Mouse (Mus musculus) small intestine, adult 2 months (tissue): ENCODE results near the gene Upk1a. TPM values are rescaled to one million over a fixed set of nuclear protein-coding genes. Genes with fewer than 3 reads are reported as not detected.

ENCODE experiments used
- H3K27ac ChIP-seq: fragments of 200-500 bp; 2 replicates; pipeline ENCODE4 v1.5.1; 2012; ENCODE audit warnings: low read depth, low read length, control low read depth, inconsistent platforms; ENCODE audit not compliant: insufficient read depth
- H3K27me3 ChIP-seq: fragments of 200-500 bp; 2 replicates; pipeline ENCODE4 v1.6.1; 2012; ENCODE audit warnings: mild to moderate bottlenecking, moderate library complexity, low read length, inconsistent platforms; ENCODE audit not compliant: control insufficient read depth, insufficient read depth
- H3K36me3 ChIP-seq: fragments of 200-500 bp; 2 replicates; pipeline ENCODE4 v1.6.1; 2012; ENCODE audit warnings: mild to moderate bottlenecking, low read length, control low read depth, inconsistent platforms; ENCODE audit not compliant: control insufficient read depth, insufficient read depth
- H3K4me1 ChIP-seq: fragments of 200-500 bp; 2 replicates; pipeline ENCODE4 v1.6.1; 2012; ENCODE audit warnings: low read length, inconsistent platforms, mixed read lengths; ENCODE audit not compliant: control insufficient read depth, insufficient read depth, insufficient read length
- H3K4me3 ChIP-seq: fragments of 200-500 bp; 2 replicates; pipeline ENCODE4 v1.5.1; 2012; ENCODE audit warnings: low read depth, mild to moderate bottlenecking, control low read depth, inconsistent platforms, low read length, moderate library complexity
- CTCF ChIP-seq: fragments of 200-500 bp; IDR thresholded peaks from 2 replicates; pipeline ENCODE4 v1.5.1; 2012; ENCODE audit warnings: low read depth, mild to moderate bottlenecking, control low read depth, inconsistent platforms, low read length, moderate library complexity, mixed read lengths; ENCODE audit not compliant: insufficient replicate concordance, insufficient read length; ENCODE audit errors: extremely low read depth
- POLR2A ChIP-seq: fragments of 200-500 bp; IDR thresholded peaks from 2 replicates; pipeline ENCODE4 v1.6.1; 2012; ENCODE audit warnings: low read depth, mild to moderate bottlenecking, control low read depth, inconsistent platforms, low read length, moderate library complexity
- WGBS: fragments of 180-500 bp; shearing (Covaris S2); methylation state at CpG from one replicate; pipeline ENCODE4 v1.1.7; 2018; 5-methylcytosine and 5-hydroxymethylcytosine counted together
- polyA plus RNA-seq: library from polyadenylated mRNA; depleted of rRNA; stranded (reverse); fragments of >200 nt; gene quantifications from 2 replicates; pipeline ENCODE4 v1.2.3, GENCODE M21; 2012

The Upk1a gene
- polyA plus RNA-seq, 1 experiment, result 8.2 TPM

DNA sequence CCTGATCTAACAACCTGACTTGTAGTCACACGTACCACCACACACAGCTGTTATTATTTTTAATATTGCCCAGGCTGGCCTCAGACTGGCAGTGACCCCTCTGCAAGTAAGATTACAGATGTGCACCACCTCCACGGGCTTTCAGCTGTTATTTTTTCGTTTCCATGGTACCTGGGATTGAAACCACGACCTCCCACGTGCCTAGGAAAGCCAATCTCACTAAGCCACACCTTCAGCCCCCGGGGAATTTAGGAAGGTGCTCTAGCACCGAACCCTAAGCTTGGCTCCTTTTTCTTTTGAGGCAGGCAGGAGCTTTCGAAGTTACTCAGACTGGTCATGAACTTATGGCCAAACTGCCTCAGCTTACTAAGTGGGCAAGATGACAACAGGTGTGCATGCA is 8.2 kb downstream of the Upk1a start:
- no peak overlapping the region for H3K27ac ChIP-seq
- H3K4me3 ChIP-seq, result no peak overlapping the region
- peaks cover 18% of the 10 kb centered on the region for H3K4me1 ChIP-seq
- no peaks in the 10 kb centered on the region for H3K36me3 ChIP-seq
- WGBS, result 70% methylated on average over 8 of the region's 8 CpGs
- no peaks in the 10 kb centered on the region for H3K27me3 ChIP-seq
- TF ChIP-seq POLR2A (no peak), CTCF (no peak)

DNA sequence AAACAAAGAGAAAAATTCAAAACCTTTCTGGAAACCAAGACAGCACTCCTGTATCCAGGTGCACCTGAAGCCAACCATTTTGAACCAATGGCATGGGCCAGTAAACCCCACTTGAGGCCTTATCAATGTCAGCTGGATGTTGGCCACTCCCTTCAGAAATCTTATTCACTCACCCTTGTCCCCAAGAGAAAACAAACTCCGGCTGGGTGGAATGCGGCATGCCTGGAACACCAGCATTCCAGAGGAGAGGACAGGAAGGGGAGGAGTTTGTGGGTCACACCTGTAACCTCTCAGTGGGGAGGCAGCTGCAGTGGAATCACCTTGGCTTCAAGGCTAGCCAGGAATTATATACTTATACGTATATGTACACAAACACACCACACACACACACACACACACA is 10.1 kb downstream of the Upk1a start:
- WGBS, result 16% methylated on average over 3 of the region's 3 CpGs
- TF ChIP-seq POLR2A (no peak), CTCF (no peak)
- peak overlapping the region; percentile 52 for H3K27ac ChIP-seq

GRCm38 (mm10) chr7:30600651-30601050 is 12.0 kb downstream of the Upk1a start:
- Histone ChIP-seq H3K4me3 (no peak overlapping the region), H3K36me3 (no peaks in the 10 kb centered on the region), H3K27ac (peak overlapping the region; percentile 32), H3K27me3 (no peaks in the 10 kb centered on the region), H3K4me1 (peaks cover 13% of the 10 kb centered on the region; the same call in 1 of the 2 replicates)
- TF ChIP-seq POLR2A (no peak), CTCF (no peak)
- 41% methylated on average over 7 of the region's 7 CpGs for WGBS

More for the DNA sequence above, 10.1 kb downstream of the Upk1a start:
- Histone ChIP-seq H3K27me3 (no peaks in the 10 kb centered on the region), H3K4me1 (peaks cover 16% of the 10 kb centered on the region), H3K4me3 (no peak overlapping the region), H3K36me3 (no peaks in the 10 kb centered on the region)

DNA sequence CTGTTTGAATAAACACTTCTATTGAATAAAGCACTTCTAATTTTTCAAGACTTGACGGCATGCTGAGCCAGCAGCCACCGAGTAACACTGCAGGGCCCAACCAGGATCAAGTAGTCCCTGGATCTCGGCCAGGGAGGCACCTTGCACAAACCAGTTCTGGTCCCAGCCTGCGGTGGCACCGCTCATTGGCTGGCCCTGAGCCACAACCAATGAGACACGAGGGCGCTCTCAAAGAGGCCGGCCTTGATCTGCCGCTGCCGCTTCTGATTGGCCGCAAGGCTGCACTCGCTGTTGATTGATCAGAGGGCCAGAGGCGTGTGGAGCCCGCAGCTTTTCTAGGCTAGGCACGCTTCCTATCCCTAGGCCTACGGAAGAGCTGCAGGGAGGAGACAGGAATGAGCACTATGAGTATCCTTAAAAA is 12.7 kb downstream of the Upk1a start:
- Histone ChIP-seq H3K4me3 (peak overlapping the region; percentile 14; the same call in 1 of the 2 replicates), H3K36me3 (no peaks in the 10 kb centered on the region), H3K27ac (peak overlapping the region; percentile 32; the same call in 1 of the 2 replicates), H3K4me1 (peaks cover 13% of the 10 kb centered on the region; the same call in 1 of the 2 replicates), H3K27me3 (no peaks in the 10 kb centered on the region)
- no peak for TF ChIP-seq CTCF
- no peak for TF ChIP-seq POLR2A
- WGBS, result under 1% methylated on average over 16 of the region's 16 CpGs

DNA sequence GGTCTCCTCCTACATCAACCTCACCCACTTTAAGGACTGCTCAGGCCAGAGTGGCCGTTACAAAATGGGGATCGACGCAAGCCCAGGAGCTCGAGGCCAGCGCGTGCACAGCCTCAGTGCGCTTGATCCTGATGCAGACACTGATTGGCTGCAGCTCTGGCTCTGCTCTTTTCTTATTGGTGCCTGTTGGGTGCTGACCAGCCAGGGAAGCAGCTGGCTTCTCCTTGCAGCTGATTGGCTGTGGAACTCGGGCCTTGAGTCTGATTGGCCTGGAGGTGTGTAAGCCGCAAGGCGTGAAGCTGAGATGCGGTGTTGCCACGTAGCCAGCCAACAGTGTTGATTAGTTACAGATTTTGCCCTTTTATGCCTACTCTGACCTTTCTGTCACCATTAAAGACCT is 13.9 kb downstream of the Upk1a start, which contains the start of gene Zbtb32:
TSS of gene Zbtb32 (minus strand) at position 124 of the 400 bp plus-strand sequence.
- no peak within 1 kb of the TSS for H3K27ac ChIP-seq

DNA sequence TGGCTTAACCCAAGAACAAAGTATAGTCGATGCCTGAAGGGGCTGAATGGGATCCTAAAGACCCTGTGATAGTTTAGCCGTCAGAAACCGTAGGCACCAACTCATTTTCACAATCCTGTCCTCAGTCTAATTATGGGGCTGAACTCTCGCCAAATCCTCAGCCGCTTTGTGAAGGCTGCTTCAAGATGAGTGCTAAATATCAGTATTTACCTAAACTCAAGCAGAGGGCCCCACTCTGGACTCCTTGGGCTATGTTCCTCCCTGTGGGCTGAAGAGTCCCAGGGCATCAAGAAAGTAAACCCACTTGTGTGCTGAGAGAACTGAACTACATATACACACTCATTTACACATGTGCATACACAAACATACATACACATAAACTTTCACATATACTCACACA is 15.8 kb downstream of the Upk1a start:
- Histone ChIP-seq H3K4me1 (peaks cover 12% of the 10 kb centered on the region; the same call in 1 of the 2 replicates), H3K27me3 (no peaks in the 10 kb centered on the region), H3K27ac (no peak overlapping the region), H3K36me3 (no peaks in the 10 kb centered on the region), H3K4me3 (no peak overlapping the region)
- TF ChIP-seq POLR2A (no peak), CTCF (no peak)
- WGBS, result 90% methylated on average over 5 of the region's 5 CpGs

More for the DNA sequence above, 13.9 kb downstream of the Upk1a start, which contains the start of gene Zbtb32:
- WGBS, result 94% methylated on average over 12 of the region's 12 CpGs
- Histone ChIP-seq H3K4me1 (peaks cover 19% of the 10 kb centered on the region; the same call in 1 of the 2 replicates), H3K4me3 (peak within 1 kb of the TSS; percentile 14; the same call in 1 of the 2 replicates), H3K27me3 (no peaks in the 10 kb centered on the region), H3K36me3 (no peaks in the 10 kb centered on the region)
- TF ChIP-seq CTCF (no peak), POLR2A (no peak)

DNA sequence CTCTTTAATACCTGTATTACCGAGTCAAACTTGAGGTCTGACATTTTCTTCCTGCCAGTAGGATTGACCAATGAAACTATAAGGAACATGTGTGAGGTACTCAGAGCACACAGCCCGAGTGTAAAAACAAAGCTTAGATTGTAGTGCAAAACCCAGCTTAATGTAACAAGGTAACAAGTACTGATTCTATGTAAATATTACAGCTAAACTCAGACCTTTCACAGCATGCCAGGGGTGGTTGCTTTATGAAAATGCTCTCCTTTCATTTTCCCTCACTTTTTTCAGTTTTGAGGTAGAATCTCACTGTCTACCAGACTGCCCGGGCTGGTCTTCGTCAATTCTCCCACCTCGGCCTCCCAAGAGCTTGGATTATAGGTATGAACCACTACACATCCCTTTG is 16.6 kb downstream of the Upk1a start:
- WGBS, result 81% methylated on average over 5 of the region's 5 CpGs
- no peaks in the 10 kb centered on the region for H3K36me3 ChIP-seq
- no peak overlapping the region for H3K4me3 ChIP-seq
- peaks cover 12% of the 10 kb centered on the region; the same call in 1 of the 2 replicates for H3K4me1 ChIP-seq
- H3K27ac ChIP-seq, result no peak overlapping the region
- no peaks in the 10 kb centered on the region for H3K27me3 ChIP-seq
- TF ChIP-seq POLR2A (no peak), CTCF (no peak)
